10 mouse cellular contexts compared by ENCODE assay signal in genomic region chr1:86144001-86144944, GRCm38 (mm10). TPM values are rescaled to one million over a fixed set of nuclear protein-coding genes. Genes with fewer than 3 reads are reported as not detected.
DNase-seq lines count a peak whose midpoint lies in the region; TF ChIP-seq lines count a peak whose summit lies in the region.
"Had no signal": no experiment of that assay in that cellular context is flagged by ENCODE, and none has a peak within 500 bp of the region (broad histone marks: within the 10 kb centered on the region; RNA-seq: fewer than 3 reads in every experiment).

No protein-coding gene starts in this region.

- peak; percentile 23; the same call in 1 of the 2 replicates for TF ChIP-seq EP300 in ES-Bruce4 (IDR thresholded peaks at IDR 0.05; ENCODE audit: insufficient read depth, low read depth, low read length)

- H3K36me3 ChIP-seq in ES-Bruce4 (ENCODE audit: control insufficient read depth, insufficient read depth, low read length, poor library complexity, severe bottlenecking): peaks cover 2% of the 10 kb centered on the region

- TF ChIP-seq CTCF in layer of hippocampus, adult 2 months (conservative IDR thresholded peaks at IDR 0.05): peak; percentile 63
- TF ChIP-seq CTCF in ES-Bruce4 (IDR thresholded peaks at IDR 0.05; ENCODE audit: low read depth, low read length): peak; percentile 69
- TF ChIP-seq CTCF in bone marrow, adult 2 months (IDR thresholded peaks at IDR 0.05; ENCODE audit: control insufficient read depth, insufficient read depth, low read length): no peak

- H3K9ac ChIP-seq in ES-Bruce4 (ENCODE audit: low read depth, poor library complexity, severe bottlenecking): no peak overlapping the region
- H3K9ac ChIP-seq: embryonic facial prominence, embryonic 15.5 days; liver, embryonic 13.5 days had no signal

- H3K27me3 ChIP-seq in ES-Bruce4 (ENCODE audit: control insufficient read depth, insufficient read depth, low read length, poor library complexity, severe bottlenecking): no peaks in the 10 kb centered on the region
- H3K27me3 ChIP-seq: embryonic facial prominence, embryonic 15.5 days; liver, embryonic 13.5 days had no signal

- no peaks in the 10 kb centered on the region for H3K4me1 ChIP-seq in ES-Bruce4 (ENCODE audit: control insufficient read depth, insufficient read depth, low read length)
- H3K4me1 ChIP-seq in bone marrow, adult 2 months (ENCODE audit: control insufficient read depth, insufficient read depth, low read length): no peaks in the 10 kb centered on the region
- H3K4me1 ChIP-seq: embryonic facial prominence, embryonic 15.5 days had no signal

- intact Hi-C loops in gastrocnemius, postnatal 14 days (cut with DNase I; ENCODE audit: low total_unique reads): no loop called here

- H3K4me3 ChIP-seq in layer of hippocampus, adult 2 months: no peak overlapping the region
- no peak overlapping the region for H3K4me3 ChIP-seq in ES-Bruce4 (ENCODE audit: low read depth, low read length)
- no peak overlapping the region for H3K4me3 ChIP-seq in bone marrow, adult 2 months (replicated peaks; ENCODE audit: control insufficient read depth, low read depth, low read length)
- H3K4me3 ChIP-seq: embryonic facial prominence, embryonic 15.5 days; liver, embryonic 13.5 days had no signal

- TF ChIP-seq POLR2A in ES-Bruce4 (IDR thresholded peaks at IDR 0.05; ENCODE audit: insufficient read depth, low read length): no peak
- no peak for TF ChIP-seq POLR2A in bone marrow, adult 2 months (IDR thresholded peaks at IDR 0.05; ENCODE audit: borderline replicate concordance, control insufficient read depth, low read depth, low read length)

- 75% methylated on average over 21 of the region's 21 CpGs for WGBS in bone marrow, adult 2 months

- DNase-seq in layer of hippocampus, adult 2 months (ENCODE audit: low spot score in 2 of 2): peak in 1 of 2 experiments; percentile 22
- no peak for DNase-seq in layer of hippocampus, adult 9-10 months (ENCODE audit: low spot score)
- DNase-seq in lung, postnatal 36 days: peak; percentile 10
- no peak for DNase-seq in right cerebral cortex, postnatal 25 days
- DNase-seq in gastrocnemius, postnatal 14 days: no peak
- DNase-seq: kidney, postnatal 14 days; liver, embryonic 13.5 days had no signal

- peak overlapping the region; percentile 14; the same call in 1 of the 2 replicates for H3K27ac ChIP-seq in layer of hippocampus, adult 2 months
- H3K27ac ChIP-seq in ES-Bruce4 (ENCODE audit: insufficient read depth, low read length): no peak overlapping the region
- 0 out of 2 replicates have a peak overlapping the region, but pooled peaks have one; percentile 39 for H3K27ac ChIP-seq in bone marrow, adult 2 months (ENCODE audit: control insufficient read depth, insufficient read depth, low read depth, low read length, poor library complexity)
- H3K27ac ChIP-seq: embryonic facial prominence, embryonic 15.5 days; liver, embryonic 13.5 days had no signal

- H3K9me3 ChIP-seq in ES-Bruce4 (replicated peaks; ENCODE audit: control insufficient read depth, insufficient read depth, low read length, poor library complexity, severe bottlenecking): no peaks in the 10 kb centered on the region
- H3K9me3 ChIP-seq: embryonic facial prominence, embryonic 15.5 days; liver, embryonic 13.5 days had no signal

RNA-seq across cellular contexts. Expression of gene Armc9, which starts 10.3 kb away (rescaled TPM):
- 10 to 100 TPM; 37.3 to 40.1 TPM for total RNA-seq in layer of hippocampus, adult 2 months (2021)
- 13.7 and 15.5 TPM in 2 replicates for polyA plus RNA-seq in ES-Bruce4 (2011; ENCODE audit: insufficient read depth, insufficient read length, low read depth, missing spikeins)
- polyA plus RNA-seq in bone marrow, adult 2 months (2011; ENCODE audit: insufficient read depth, insufficient read length, low replicate concordance, missing spikeins): 8.5 and 9.6 TPM in 2 replicates
- total RNA-seq in gastrocnemius, postnatal 14 days (2021): 1 to 10 TPM; 2.5 to 2.6 TPM

RNA-seq across cellular contexts. Expression of gene Gm21972, which starts 10.8 kb away (rescaled TPM):
- total RNA-seq in layer of hippocampus, adult 2 months (2021): 1 to 10 TPM; 2.1 to 9.0 TPM
- 4.1 TPM in 1 of 2 replicates, not detected in the other for polyA plus RNA-seq in ES-Bruce4 (2011; ENCODE audit: insufficient read depth, insufficient read length, low read depth, missing spikeins)
- polyA plus RNA-seq in bone marrow, adult 2 months (2011; ENCODE audit: insufficient read depth, insufficient read length, low replicate concordance, missing spikeins): 6.9 and 9.7 TPM in 2 replicates
- under 1 TPM; 0.44 to 0.68 TPM for total RNA-seq in gastrocnemius, postnatal 14 days (2021)
- polyA plus RNA-seq: embryonic facial prominence, embryonic 15.5 days had no signal

RNA-seq across cellular contexts. Expression of gene Htr2b, which starts 32.5 kb away (rescaled TPM):
- not detected for total RNA-seq in layer of hippocampus, adult 2 months (2021)
- polyA plus RNA-seq in ES-Bruce4 (2011; ENCODE audit: insufficient read depth, insufficient read length, low read depth, missing spikeins): not detected in 2 replicates
- not detected in 2 replicates for polyA plus RNA-seq in bone marrow, adult 2 months (2011; ENCODE audit: insufficient read depth, insufficient read length, low replicate concordance, missing spikeins)
- under 1 TPM; 0.31 to 0.80 TPM for total RNA-seq in gastrocnemius, postnatal 14 days (2021)

Comparison
In these comparisons a context has a peak if more than half of its experiments do, and no peak if none do; other contexts are left out.
1. RNA of gene Armc9, which starts 10.3 kb away (total RNA-seq): 37.3 to 40.1 TPM in layer of hippocampus, adult 2 months; 2.5 to 2.6 TPM in gastrocnemius, postnatal 14 days; every median in the first group is over 10 times any median in the second.